Mouse (Mus musculus) layer of hippocampus, adult 8-10 months (tissue): ENCODE data around the gene Eef1g. TPM values are rescaled to one million over a fixed set of nuclear protein-coding genes. Genes with fewer than 3 reads are reported as not detected.

Experiments
- DNase-seq, 2 experiments: peaks; one replicate each; pipeline ENCODE4 v3.0.0; 2022; ENCODE audit warnings: low spot score in 2 of 2
- total RNA-seq, 4 experiments: library from RNA; stranded (reverse); gene quantifications; 2 replicates each; pipeline ENCODE4 v1.2.4; 2022

Eef1g gene
- total RNA-seq, 4 experiments from 2014 or later, result 223 to 248 (median 236) TPM

DNA sequence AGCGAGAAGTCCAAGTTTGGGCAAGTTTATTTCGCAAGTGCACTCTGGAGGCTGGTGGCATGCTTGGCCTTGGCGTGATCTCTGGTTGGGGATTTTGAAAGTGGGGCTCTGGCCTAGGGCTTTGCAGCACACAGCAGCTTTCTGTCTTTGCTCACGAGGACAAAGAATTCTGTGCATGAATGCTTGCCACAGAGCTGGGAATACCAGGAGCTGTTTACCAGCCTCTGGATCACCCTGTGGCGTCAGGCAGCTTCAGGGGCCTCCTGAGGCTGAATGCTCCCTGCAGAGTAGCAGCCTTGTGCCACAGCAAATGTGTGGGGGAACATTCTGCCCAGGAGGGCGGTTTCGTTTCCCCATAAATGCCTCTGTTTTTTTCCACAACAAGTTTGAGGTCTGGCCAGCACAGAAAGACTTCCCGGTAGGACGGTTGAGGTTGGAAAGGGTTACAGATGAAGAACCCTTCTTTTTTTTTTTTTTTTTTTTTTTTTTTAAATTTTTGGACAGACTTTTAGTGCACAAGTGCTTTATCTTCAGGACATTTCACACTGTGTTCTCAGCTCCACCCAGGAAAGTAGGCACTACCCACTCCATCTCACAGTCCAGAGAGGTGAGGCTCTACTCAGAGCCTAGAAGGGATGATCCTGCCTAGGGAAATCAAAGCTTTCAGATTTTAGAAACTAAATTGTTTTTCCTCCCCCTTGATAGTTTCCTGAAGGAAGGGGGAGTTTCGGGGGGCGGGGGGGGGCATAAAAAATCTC is 56.4 kb downstream of the Eef1g start:
- DNase-seq, result peak; percentile 19 to 30

DNA sequence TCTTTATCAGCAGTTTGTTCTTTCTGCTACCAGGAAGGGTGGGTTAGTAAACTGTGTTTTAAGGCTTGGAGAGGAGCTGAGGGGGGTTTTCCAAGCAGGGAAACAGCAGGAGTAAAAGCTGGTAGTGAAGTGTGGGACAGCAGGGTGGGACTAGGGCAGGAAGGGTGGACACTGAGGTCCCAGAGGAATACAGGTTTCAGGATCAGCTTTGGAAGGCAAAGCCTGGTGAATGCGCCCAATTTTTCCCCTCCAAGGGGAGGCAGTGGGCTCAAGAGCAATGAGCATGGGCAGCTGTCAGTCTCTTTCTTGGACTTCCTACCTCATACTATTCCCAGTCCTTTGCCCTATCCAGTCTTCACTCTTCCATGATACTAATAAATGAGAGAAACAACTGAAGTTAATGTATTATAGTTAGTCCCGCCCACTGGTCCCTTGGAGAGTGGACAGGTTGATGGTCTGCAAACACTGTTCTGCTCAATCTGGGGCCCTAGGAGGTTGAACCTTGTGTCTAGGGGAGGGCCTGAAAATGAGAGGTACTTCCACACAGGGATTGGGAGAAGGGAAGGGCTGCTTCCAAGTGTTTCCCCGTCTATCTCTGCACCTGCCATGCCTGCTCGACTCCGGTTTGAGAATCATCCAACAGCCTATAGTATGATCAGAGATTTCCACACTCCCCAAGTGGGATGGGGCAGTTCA is 58.9 kb downstream of the Eef1g start:
- DNase-seq, result no peak

DNA sequence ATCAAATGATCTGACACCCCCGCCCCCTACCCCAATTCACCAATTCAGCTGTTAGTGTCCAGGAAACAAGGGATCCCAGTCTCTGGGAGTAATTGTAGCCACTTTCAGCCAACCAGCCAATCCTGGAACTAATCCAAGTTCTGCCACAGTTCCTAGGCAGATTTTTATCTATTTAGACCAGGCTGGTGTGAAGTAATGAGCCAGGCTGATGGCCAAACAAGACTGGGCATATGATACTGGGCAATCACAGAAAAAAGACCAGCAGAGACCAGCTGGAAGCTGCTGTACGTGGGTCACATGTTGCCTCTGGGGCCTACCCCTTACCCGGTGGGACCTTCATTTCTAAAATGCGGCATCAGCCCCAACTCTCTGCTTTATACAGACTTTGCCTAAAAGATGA is 59.8 kb downstream of the Eef1g start:
- peak; percentile 14 to 21 for DNase-seq

DNA sequence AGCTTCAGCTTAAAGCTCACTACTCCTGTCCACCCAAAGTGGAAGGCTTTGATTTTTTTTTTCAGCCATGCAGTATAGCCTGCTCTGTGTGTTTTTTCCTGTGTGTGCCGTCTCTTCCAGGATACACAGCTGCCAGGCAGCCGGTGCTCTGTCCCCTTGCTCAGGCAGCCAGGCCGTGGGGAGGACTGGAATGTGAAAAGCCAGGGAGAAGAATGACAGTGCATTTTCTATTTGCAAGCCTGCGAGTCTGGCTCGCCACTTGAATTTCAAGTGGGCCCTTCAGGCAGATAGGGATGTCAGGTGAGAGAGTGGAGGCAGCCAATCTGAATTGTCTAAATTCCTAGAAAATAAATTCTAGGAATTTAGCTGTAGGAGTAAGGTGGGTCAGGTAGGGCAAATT is 61.0 kb downstream of the Eef1g start:
- DNase-seq, result peak; percentile 3 to 6

Other genes with a start within 250 kb of the Eef1g start
- 100 to 1,000 TPM; 157 to 169 (median 162) TPM for gene Slc3a2, start 243.7 kb upstream of the Eef1g start, total RNA-seq
- gene Wdr74, start 231.2 kb upstream of the Eef1g start, total RNA-seq, result 10 to 100 TPM; 44.0 to 45.3 (median 44.3) TPM
- gene 1700092M07Rik, start 226.3 kb upstream of the Eef1g start, total RNA-seq, result 1 to 10 TPM in 3 of 4 experiments, not detected in 1; 2.0 to 3.3 (median 2.4) TPM
- gene Stx5a, start 225.6 kb upstream of the Eef1g start, total RNA-seq, result 10 to 100 TPM; 65.3 to 91.2 (median 76.1) TPM
- gene Nxf1, start 210.0 kb upstream of the Eef1g start, total RNA-seq, result 100 to 1,000 TPM in 2 of 4 experiments, 10 to 100 TPM in 2; 80.5 to 120 (median 102) TPM
- gene Tmem223, start 196.0 kb upstream of the Eef1g start, total RNA-seq, result 10 to 100 TPM; 61.3 to 77.8 (median 72.8) TPM
- 10 to 100 TPM; 10.1 to 17.5 (median 13.1) TPM for gene Tmem179b, start 192.6 kb upstream of the Eef1g start, total RNA-seq
- 10 to 100 TPM; 14.7 to 20.1 (median 18.2) TPM for gene Taf6l, start 180.6 kb upstream of the Eef1g start, total RNA-seq
- 100 to 1,000 TPM; 101 to 122 (median 109) TPM for gene Polr2g, start 168.5 kb upstream of the Eef1g start, total RNA-seq
- gene Zbtb3, start 164.5 kb upstream of the Eef1g start, total RNA-seq, result 1 to 10 TPM; 5.2 to 7.9 (median 5.4) TPM
- 10 to 100 TPM; 36.4 to 45.1 (median 40.1) TPM for gene Ttc9c, start 147.7 kb upstream of the Eef1g start, total RNA-seq
- gene Hnrnpul2, start 147.0 kb upstream of the Eef1g start, total RNA-seq, result 100 to 1,000 TPM; 113 to 126 (median 120) TPM
- not detected for gene AC129217.1, start 137.3 kb upstream of the Eef1g start, total RNA-seq
- gene Bscl2, start 129.6 kb upstream of the Eef1g start, total RNA-seq, result 100 to 1,000 TPM in 3 of 4 experiments, 10 to 100 TPM in 1; 98.1 to 115 (median 106) TPM
- gene Gng3, start 127.8 kb upstream of the Eef1g start, total RNA-seq, result 100 to 1,000 TPM; 125 to 148 (median 143) TPM
- gene Lrrn4cl, start 116.3 kb upstream of the Eef1g start, total RNA-seq, result under 1 TPM; 0.45 to 0.74 (median 0.55) TPM
- 100 to 1,000 TPM in 2 of 4 experiments, 10 to 100 TPM in 2; 87.8 to 123 (median 106) TPM for gene Ubxn1, start 95.5 kb upstream of the Eef1g start, total RNA-seq
- gene Uqcc3, start 86.1 kb upstream of the Eef1g start, total RNA-seq, result 10 to 100 TPM; 23.4 to 37.2 (median 29.5) TPM
- gene Lbhd1, start 83.3 kb upstream of the Eef1g start, total RNA-seq, result 10 to 100 TPM in 1 of 4 experiments, 1 to 10 TPM in 3; 4.9 to 10.4 (median 6.0) TPM
- not detected for gene Gm49403, start 83.1 kb upstream of the Eef1g start, total RNA-seq
- gene 1810009A15Rik, start 78.2 kb upstream of the Eef1g start, total RNA-seq, result 10 to 100 TPM; 22.7 to 32.0 (median 26.5) TPM
- gene Gm49416, start 78.1 kb upstream of the Eef1g start, total RNA-seq, result 1 to 10 TPM in 2 of 4 experiments, not detected in 2; 1.4 to 1.8 TPM
- gene Ints5, start 74.0 kb upstream of the Eef1g start, total RNA-seq, result 10 to 100 TPM; 24.0 to 26.1 (median 24.4) TPM
- 100 to 1,000 TPM; 109 to 125 (median 119) TPM for gene Ganab, start 69.0 kb upstream of the Eef1g start, total RNA-seq
- gene B3gat3, start 46.7 kb upstream of the Eef1g start, total RNA-seq, result 100 to 1,000 TPM; 161 to 167 (median 162) TPM
- 1 to 10 TPM; 5.0 to 8.6 (median 6.4) TPM for gene Rom1, start 37.7 kb upstream of the Eef1g start, total RNA-seq
- gene Eml3, start 37.5 kb upstream of the Eef1g start, total RNA-seq, result 10 to 100 TPM; 14.1 to 17.4 (median 15.3) TPM
- gene Mta2, start 25.2 kb upstream of the Eef1g start, total RNA-seq, result 10 to 100 TPM; 53.7 to 66.5 (median 56.2) TPM
- 10 to 100 TPM; 21.5 to 22.2 (median 21.9) TPM for gene Tut1, start 13.2 kb upstream of the Eef1g start, total RNA-seq
- 10 to 100 TPM; 27.0 to 32.2 (median 29.0) TPM for gene Ahnak, start 22.2 kb downstream of the Eef1g start, total RNA-seq
- not detected for gene Scgb1a1, start 120.9 kb downstream of the Eef1g start, total RNA-seq
- gene Asrgl1, start 168.6 kb downstream of the Eef1g start, total RNA-seq, result 100 to 1,000 TPM; 143 to 155 (median 148) TPM